Mouse (Mus musculus): ENCODE results near the gene Hbb-bh2.

DNA sequence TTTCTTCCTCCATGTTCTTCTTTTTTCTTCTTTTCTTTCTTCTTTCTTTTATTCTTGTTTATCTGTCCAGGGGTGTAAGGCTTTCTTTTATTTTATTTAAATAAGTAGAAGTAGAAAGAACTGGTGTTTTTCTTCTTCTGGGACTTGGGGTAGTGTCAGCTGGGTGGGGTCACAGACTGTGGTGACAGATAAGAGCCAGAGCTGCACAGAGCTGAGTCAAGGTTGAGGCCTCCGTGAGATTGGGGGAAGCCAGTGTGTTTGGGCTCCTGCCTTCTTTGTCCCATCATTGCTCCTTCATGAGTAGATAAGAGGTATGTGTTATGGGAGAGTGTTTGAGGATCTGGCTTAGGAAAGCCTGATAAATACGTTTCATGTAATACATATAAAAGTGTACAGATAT lies 18.8 kb upstream of the Hbb-bh2 start:
- TF ChIP-seq POLR2A (IDR thresholded peaks at IDR 0.05; ENCODE audit: control insufficient read depth, low read depth, low read length) (no peak), CTCF (IDR thresholded peaks at IDR 0.05; ENCODE audit: control insufficient read depth, insufficient read depth, insufficient replicate concordance, low read depth, low read length) (no peak)
